Mouse (Mus musculus) cerebellum, adult 2 months (tissue): Measurements from ENCODE around the gene Slpi.

Source experiments
- CTCF ChIP-seq: fragments of 200-500 bp; IDR thresholded peaks from 2 replicates; pipeline ENCODE4 v1.5.1; 2011; ENCODE audit warnings: low read depth, mild to moderate bottlenecking, control low read depth, low read length, moderate library complexity, borderline replicate concordance; ENCODE audit not compliant: insufficient read depth
- POLR2A ChIP-seq: fragments of 200-500 bp; IDR thresholded peaks from 2 replicates; pipeline ENCODE4 v1.6.1; 2011; ENCODE audit warnings: low read length, control low read depth, borderline replicate concordance; ENCODE audit not compliant: insufficient read depth

GRCm38 (mm10) chr2:164385927-164386763 lies 2.8 kb downstream of the Slpi start:
- TF ChIP-seq CTCF: no peak
- TF ChIP-seq POLR2A: no peak
